Mouse (Mus musculus) stomach, embryonic 14.5 days (tissue): ENCODE measurements at regions not wholly inside any gene's neighbourhood (a gene's known extent, or its start where the extent isn't known, plus 50 kb on each side); places are given as distances from the start of the nearest gene placed in this dataset.
"Not testable (repeated sequence)": the region's sequence is repeated elsewhere in the genome, so short reads cannot be mapped to it uniquely, and the experiment has no call there.

Source experiments
- ATAC-seq: fragments of 200-750 bp; cut with Nextera tagmentation; 2 replicates; pipeline ENCODE4 v1.8.0; 2017; ENCODE audit warnings: low read depth, moderate TSS enrichment; ENCODE audit not compliant: insufficient number of reproducible peaks, insufficient read depth, low FRiP score
- H3K27ac ChIP-seq: fragments of 300-500 bp; sonication (generic); 2 replicates; pipeline ENCODE4 v1.5.1; 2014; ENCODE audit warnings: mild to moderate bottlenecking, low read length, moderate library complexity, mixed read lengths
- H3K27me3 ChIP-seq: fragments of 300-500 bp; sonication (generic); 2 replicates; pipeline ENCODE4 v1.6.1; 2014; ENCODE audit warnings: low read length, control low read depth, mixed read lengths; ENCODE audit not compliant: control insufficient read depth, insufficient read depth
- H3K36me3 ChIP-seq: fragments of 300-500 bp; sonication (generic); 2 replicates; pipeline ENCODE4 v1.6.1; 2014; ENCODE audit warnings: mild to moderate bottlenecking, control low read depth, low read length, moderate library complexity, mixed read lengths; ENCODE audit not compliant: control insufficient read depth, insufficient read depth
- H3K4me1 ChIP-seq: fragments of 300-500 bp; sonication (generic); 2 replicates; pipeline ENCODE4 v1.6.1; 2014; ENCODE audit warnings: low read length, control low read depth, mixed read lengths; ENCODE audit not compliant: control insufficient read depth, insufficient read depth
- H3K4me2 ChIP-seq: fragments of 300-500 bp; sonication (generic); replicated peaks from 2 replicates; pipeline ENCODE4 v1.6.1; 2014; ENCODE audit warnings: low read depth, low read length, control low read depth
- H3K4me3 ChIP-seq: fragments of 300-500 bp; sonication (generic); 2 replicates; pipeline ENCODE4 v1.5.1; 2014; ENCODE audit warnings: low read depth, low read length, control low read depth
- H3K9ac ChIP-seq: fragments of 300-500 bp; sonication (generic); replicated peaks from 2 replicates; pipeline ENCODE4 v1.6.1; 2014; ENCODE audit warnings: low read depth, mild to moderate bottlenecking, control low read depth, low read length, moderate library complexity, mixed read lengths
- H3K9me3 ChIP-seq: fragments of 300-500 bp; sonication (generic); 2 replicates; pipeline ENCODE4 v1.6.1; 2016; ENCODE audit warnings: low read depth, low read length, control low read depth; ENCODE audit not compliant: control insufficient read depth
- WGBS: fragments of 180-500 bp; shearing (Covaris S2); extraction: QIAGEN DNeasy Blood & Tissue Kit; methylation state at CpG from one replicate; pipeline ENCODE4 v1.1.7; 2014; 5-methylcytosine and 5-hydroxymethylcytosine counted together

- H3K4me2 ChIP-seq, H3K9me3 ChIP-seq, ATAC-seq, H3K9ac ChIP-seq, H3K36me3 ChIP-seq, H3K27ac ChIP-seq, H3K4me1 ChIP-seq, H3K4me3 ChIP-seq, H3K27me3 ChIP-seq: not testable (repeated sequence)
- 82% methylated on average over 1 of the region's 1 CpGs for WGBS
Observed at GRCm38 (mm10) chrX:82249456-82249855, 699.2 kb upstream of the Dmd start.

- WGBS = 74% methylated on average over 4 of the region's 4 CpGs
- H3K4me2 ChIP-seq, H3K9ac ChIP-seq, ATAC-seq, H3K27ac ChIP-seq, H3K4me3 ChIP-seq, H3K36me3 ChIP-seq, H3K9me3 ChIP-seq, H3K4me1 ChIP-seq, H3K27me3 ChIP-seq: not testable (repeated sequence)
Observed at GRCm38 (mm10) chrX:82282376-82282775, 666.3 kb upstream of the Dmd start.

DNA sequence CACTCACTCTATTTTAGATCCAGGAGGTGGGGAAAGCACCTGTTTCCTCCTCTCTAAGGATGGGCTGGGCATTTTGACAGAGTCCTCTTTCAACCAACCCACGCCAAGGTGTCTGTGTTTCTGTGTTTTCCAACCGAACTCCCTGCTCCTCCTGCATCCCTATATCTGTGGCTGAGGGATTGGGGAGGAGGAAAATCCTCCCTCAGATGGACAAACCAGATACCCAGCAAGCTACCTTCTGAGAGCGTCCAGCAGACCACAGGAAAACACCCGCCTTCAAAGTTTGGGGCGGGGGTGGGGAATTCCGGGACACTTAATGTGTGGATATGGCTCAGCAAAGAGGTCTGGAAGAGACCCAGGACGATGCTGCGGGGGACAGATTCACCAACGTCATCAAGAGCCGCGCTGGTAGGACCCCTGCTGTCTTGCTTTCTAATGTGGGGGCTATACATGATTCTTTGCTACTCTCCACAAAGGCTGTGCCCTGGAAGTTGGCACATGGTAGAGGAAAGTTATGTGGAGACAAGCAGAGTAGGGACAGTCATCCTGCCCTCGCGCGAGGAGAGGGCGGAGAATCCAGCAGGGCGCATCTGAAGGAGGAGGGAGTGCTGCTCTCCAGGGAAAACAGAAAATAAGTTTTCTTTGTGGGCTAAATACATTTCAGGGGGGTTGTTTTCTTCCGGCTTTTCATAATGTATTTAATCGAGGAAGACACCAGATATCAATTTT lies 637.7 kb upstream of the Dmd start:
- H3K9ac ChIP-seq = no peak overlapping the region
- no peaks in the 10 kb centered on the region for H3K36me3 ChIP-seq
- peak overlapping the region; percentile 37 for H3K4me2 ChIP-seq
- no peaks in the 10 kb centered on the region for H3K27me3 ChIP-seq
- no peaks in the 10 kb centered on the region for H3K9me3 ChIP-seq
- H3K27ac ChIP-seq = no peak overlapping the region
- WGBS = 26% methylated on average over 18 of the region's 18 CpGs
- H3K4me1 ChIP-seq = no peaks in the 10 kb centered on the region
- ATAC-seq = no peak
- no peak overlapping the region for H3K4me3 ChIP-seq
